Mouse (Mus musculus): ENCODE results near the gene Uox.
A peak's percentile ranks its signal among the peaks of the same experiment; 100 is the strongest.

Uox gene

GRCm38 (mm10) chr3:146583908-146584307, 13.7 kb downstream of the Uox start:
- DNase-seq (ENCODE audit: low spot score): no peak

- no peak for DNase-seq (ENCODE audit: low spot score)
These were observed 16.4 kb downstream of the Uox start for GRCm38 (mm10) chr3:146586616-146587015.

- no peak for DNase-seq (ENCODE audit: low spot score)
These were observed 19.3 kb downstream of the Uox start for GRCm38 (mm10) chr3:146589523-146589922.

- DNase-seq (ENCODE audit: low spot score): no peak
These were observed 20.9 kb downstream of the Uox start for GRCm38 (mm10) chr3:146591159-146591558.

- DNase-seq (ENCODE audit: low spot score): no peak
These were observed 21.4 kb downstream of the Uox start for GRCm38 (mm10) chr3:146591601-146592000.

GRCm38 (mm10) chr3:146595440-146595839, 25.2 kb downstream of the Uox start:
- DNase-seq (ENCODE audit: low spot score): no peak

- no peak for DNase-seq (ENCODE audit: low spot score)
These were observed 26.2 kb downstream of the Uox start for GRCm38 (mm10) chr3:146596387-146596786.

- no peak for DNase-seq (ENCODE audit: low spot score)
These were observed 26.6 kb downstream of the Uox start for GRCm38 (mm10) chr3:146596864-146597263.

- no peak for DNase-seq (ENCODE audit: low spot score)
These were observed 28.2 kb downstream of the Uox start for GRCm38 (mm10) chr3:146598411-146598810.

- no peak for DNase-seq (ENCODE audit: low spot score)
These were observed 29.1 kb downstream of the Uox start for GRCm38 (mm10) chr3:146599198-146599900.

- peak; percentile 7 for DNase-seq (ENCODE audit: low spot score)
These were observed 31.0 kb downstream of the Uox start for GRCm38 (mm10) chr3:146601205-146601604.

- DNase-seq (ENCODE audit: low spot score): no peak
These were observed 32.3 kb downstream of the Uox start for GRCm38 (mm10) chr3:146602531-146602930.

- no peak for DNase-seq (ENCODE audit: low spot score)
These were observed 34.4 kb downstream of the Uox start for GRCm38 (mm10) chr3:146604647-146605046.

GRCm38 (mm10) chr3:146607368-146607767, 37.1 kb downstream of the Uox start:
- no peak for DNase-seq (ENCODE audit: low spot score)

- no peak for DNase-seq (ENCODE audit: low spot score)
These were observed 40.1 kb downstream of the Uox start for GRCm38 (mm10) chr3:146610322-146610721.

- no peak for DNase-seq (ENCODE audit: low spot score)
These were observed 41.0 kb downstream of the Uox start for GRCm38 (mm10) chr3:146611261-146611660.

GRCm38 (mm10) chr3:146611821-146612220, 41.6 kb downstream of the Uox start:
- DNase-seq (ENCODE audit: low spot score): no peak

- no peak for DNase-seq (ENCODE audit: low spot score)
These were observed 45.3 kb downstream of the Uox start, which contains the start of gene Dnase2b for GRCm38 (mm10) chr3:146615496-146615895. TSS of gene Dnase2b (minus strand) at chr3:146615596.

GRCm38 (mm10) chr3:146616533-146617283, 46.5 kb downstream of the Uox start:
- DNase-seq (ENCODE audit: low spot score): no peak

GRCm38 (mm10) chr3:146617946-146618345, 47.7 kb downstream of the Uox start:
- no peak for DNase-seq (ENCODE audit: low spot score)

- no peak for DNase-seq (ENCODE audit: low spot score)
These were observed 48.1 kb downstream of the Uox start for GRCm38 (mm10) chr3:146618357-146618756.

- no peak for DNase-seq (ENCODE audit: low spot score)
These were observed 49.9 kb downstream of the Uox start for GRCm38 (mm10) chr3:146620101-146620500.

GRCm38 (mm10) chr3:146620555-146621249, 50.5 kb downstream of the Uox start:
- DNase-seq (ENCODE audit: low spot score): no peak
